Mouse (Mus musculus) heart, adult 2 months (tissue): ENCODE results near the gene Ppme1.

Experiments used
- CTCF ChIP-seq: fragments of 200-600 bp; IDR thresholded peaks from 2 replicates; pipeline ENCODE4 v1.8.1; 2022; ENCODE audit warnings: antibody characterized with exemption, mild to moderate bottlenecking, moderate library complexity
- EP300 ChIP-seq: fragments of 200-500 bp; IDR thresholded peaks from 2 replicates; pipeline ENCODE4 v1.6.1; 2011; ENCODE audit warnings: low read depth, low read length, control low read depth; ENCODE audit not compliant: insufficient read depth
- POLR2A ChIP-seq: fragments of 200-500 bp; IDR thresholded peaks from 2 replicates; pipeline ENCODE4 v1.6.1; 2011; ENCODE audit warnings: mild to moderate bottlenecking, low read depth, low read length, control low read depth; ENCODE audit not compliant: insufficient read depth

DNA sequence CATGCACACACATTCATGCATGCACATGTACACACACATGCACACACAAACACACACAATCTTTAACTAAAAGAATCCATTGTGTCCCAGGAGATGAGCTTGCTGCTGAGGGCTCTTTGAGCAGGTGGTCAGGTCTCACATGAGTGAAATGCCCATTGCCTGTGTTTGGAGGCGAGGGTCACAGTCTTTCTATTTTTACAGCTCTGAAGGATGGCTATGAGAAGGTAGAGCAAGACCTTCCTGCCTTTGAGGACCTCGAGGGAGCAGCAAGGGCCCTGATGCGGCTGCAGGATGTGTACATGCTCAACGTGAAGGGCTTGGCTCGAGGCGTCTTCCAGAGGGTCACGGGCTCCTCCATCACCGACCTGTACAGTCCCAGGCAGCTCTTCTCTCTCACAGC lies 78.6 kb downstream of the Ppme1 start:
- TF ChIP-seq CTCF (no peak), POLR2A (no peak), EP300 (no peak)
